Mouse (Mus musculus) intestine, embryonic 16.5 days (tissue): ENCODE results near the gene Ptprk. TPM values are rescaled to one million over a fixed set of nuclear protein-coding genes. Genes with fewer than 3 reads are reported as not detected.
A peak's percentile ranks its signal among the peaks of the same experiment; 100 is the strongest.

Experiments
- ATAC-seq: fragments of 200-750 bp; cut with Nextera tagmentation; 2 replicates; pipeline ENCODE4 v1.8.0; 2017; ENCODE audit warnings: moderate TSS enrichment, moderate library complexity
- H3K27ac ChIP-seq: fragments of 300-500 bp; sonication (generic); 2 replicates; pipeline ENCODE4 v1.5.1; 2014; ENCODE audit warnings: mild to moderate bottlenecking, low read length
- H3K27me3 ChIP-seq: fragments of 300-500 bp; sonication (generic); replicated peaks from 2 replicates; pipeline ENCODE4 v1.6.1; 2014; ENCODE audit warnings: low read length, control low read depth, mixed read lengths; ENCODE audit not compliant: control insufficient read depth, insufficient read depth
- H3K36me3 ChIP-seq: fragments of 300-500 bp; sonication (generic); 2 replicates; pipeline ENCODE4 v1.6.1; 2014; ENCODE audit warnings: low read length, control low read depth; ENCODE audit not compliant: control insufficient read depth, insufficient read depth
- H3K4me1 ChIP-seq: fragments of 300-500 bp; sonication (generic); 2 replicates; pipeline ENCODE4 v1.6.1; 2014; ENCODE audit warnings: low read length, control low read depth, mixed read lengths; ENCODE audit not compliant: control insufficient read depth, insufficient read depth
- H3K4me2 ChIP-seq: fragments of 300-500 bp; sonication (generic); 2 replicates; pipeline ENCODE4 v1.6.1; 2014; ENCODE audit warnings: low read depth, low read length, control low read depth
- H3K4me3 ChIP-seq: fragments of 300-500 bp; sonication (generic); 2 replicates; pipeline ENCODE4 v1.5.1; 2014; ENCODE audit warnings: mild to moderate bottlenecking, low read length
- H3K9ac ChIP-seq: fragments of 300-500 bp; sonication (generic); 2 replicates; pipeline ENCODE4 v1.6.1; 2014; ENCODE audit warnings: low read depth, low read length
- H3K9me3 ChIP-seq: fragments of 300-500 bp; sonication (generic); 2 replicates; pipeline ENCODE4 v1.6.1; 2016; ENCODE audit warnings: low read length, control low read depth; ENCODE audit not compliant: control insufficient read depth
- WGBS: fragments of 180-500 bp; shearing (Covaris S2); extraction: QIAGEN DNeasy Blood & Tissue Kit; methylation state at CpG from one replicate; pipeline ENCODE4 v1.1.7; 2014; 5-methylcytosine and 5-hydroxymethylcytosine counted together
- polyA plus RNA-seq: library from polyadenylated mRNA; unstranded; fragments of >200 nt; fragmentation: Nextera tagmentation; extraction: Ambion mirVana; gene quantifications from 2 replicates; pipeline ENCODE4 v1.2.1, GENCODE M21; 2015

Ptprk gene
- polyA plus RNA-seq, 1 experiment from 2014 or later = 34.6 TPM

DNA sequence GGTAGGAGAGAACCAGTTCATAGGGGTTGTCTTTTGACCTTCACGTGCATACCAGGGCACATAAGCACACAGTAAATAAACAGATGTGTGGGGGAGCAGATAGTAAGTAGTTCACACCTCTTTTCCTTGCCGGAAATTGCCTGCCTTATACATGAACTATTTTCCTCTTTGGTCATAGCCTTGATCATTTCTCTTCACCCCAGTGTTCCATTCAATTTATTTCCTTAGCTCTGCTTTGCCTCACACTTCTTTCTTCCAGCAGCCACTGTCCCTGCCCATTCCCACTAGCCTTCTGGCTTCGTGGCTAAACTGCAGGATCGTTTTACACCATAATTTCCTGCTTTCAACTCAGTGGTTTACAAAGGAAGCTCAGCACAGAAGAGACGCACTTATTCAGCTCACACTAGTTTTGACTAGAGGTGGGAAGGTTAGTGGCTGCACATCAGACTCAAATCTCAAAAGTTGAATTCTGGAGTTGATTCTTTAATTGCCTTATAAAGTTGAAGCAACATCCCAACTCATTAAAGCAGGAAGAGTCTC lies 151.0 kb downstream of the Ptprk start:
- Histone ChIP-seq H3K4me2 (no peak overlapping the region), H3K27me3 (no peaks in the 10 kb centered on the region), H3K36me3 (no peaks in the 10 kb centered on the region), H3K27ac (no peak overlapping the region), H3K9ac (no peak overlapping the region), H3K9me3 (no peaks in the 10 kb centered on the region), H3K4me1 (peaks cover 9% of the 10 kb centered on the region), H3K4me3 (no peak overlapping the region)
- no peak for ATAC-seq
- 27% methylated on average over 5 of the region's 5 CpGs for WGBS

GRCm38 (mm10) chr10:28227732-28228131 lies 153.1 kb downstream of the Ptprk start:
- Histone ChIP-seq H3K4me2 (no peak overlapping the region; the same call in 1 of the 2 replicates), H3K27ac (peak overlapping the region; percentile 54), H3K4me3 (no peak overlapping the region), H3K27me3 (no peaks in the 10 kb centered on the region), H3K9ac (no peak overlapping the region), H3K9me3 (no peaks in the 10 kb centered on the region), H3K4me1 (peaks cover 9% of the 10 kb centered on the region), H3K36me3 (no peaks in the 10 kb centered on the region)
- 51% methylated on average over 4 of the region's 4 CpGs for WGBS
- ATAC-seq = peak; percentile 91

- H3K27ac ChIP-seq = peak overlapping the region; percentile 66
- ATAC-seq = peak; percentile 90
- no peaks in the 10 kb centered on the region for H3K36me3 ChIP-seq
- H3K9me3 ChIP-seq = no peaks in the 10 kb centered on the region
- no peak overlapping the region for H3K4me3 ChIP-seq
- no peak overlapping the region for H3K9ac ChIP-seq
- peaks cover 9% of the 10 kb centered on the region for H3K4me1 ChIP-seq
- H3K4me2 ChIP-seq = no peak overlapping the region
- WGBS = 34% methylated on average over 1 of the region's 1 CpGs
- H3K27me3 ChIP-seq = no peaks in the 10 kb centered on the region
These were observed 153.6 kb downstream of the Ptprk start for GRCm38 (mm10) chr10:28228208-28228607.

DNA sequence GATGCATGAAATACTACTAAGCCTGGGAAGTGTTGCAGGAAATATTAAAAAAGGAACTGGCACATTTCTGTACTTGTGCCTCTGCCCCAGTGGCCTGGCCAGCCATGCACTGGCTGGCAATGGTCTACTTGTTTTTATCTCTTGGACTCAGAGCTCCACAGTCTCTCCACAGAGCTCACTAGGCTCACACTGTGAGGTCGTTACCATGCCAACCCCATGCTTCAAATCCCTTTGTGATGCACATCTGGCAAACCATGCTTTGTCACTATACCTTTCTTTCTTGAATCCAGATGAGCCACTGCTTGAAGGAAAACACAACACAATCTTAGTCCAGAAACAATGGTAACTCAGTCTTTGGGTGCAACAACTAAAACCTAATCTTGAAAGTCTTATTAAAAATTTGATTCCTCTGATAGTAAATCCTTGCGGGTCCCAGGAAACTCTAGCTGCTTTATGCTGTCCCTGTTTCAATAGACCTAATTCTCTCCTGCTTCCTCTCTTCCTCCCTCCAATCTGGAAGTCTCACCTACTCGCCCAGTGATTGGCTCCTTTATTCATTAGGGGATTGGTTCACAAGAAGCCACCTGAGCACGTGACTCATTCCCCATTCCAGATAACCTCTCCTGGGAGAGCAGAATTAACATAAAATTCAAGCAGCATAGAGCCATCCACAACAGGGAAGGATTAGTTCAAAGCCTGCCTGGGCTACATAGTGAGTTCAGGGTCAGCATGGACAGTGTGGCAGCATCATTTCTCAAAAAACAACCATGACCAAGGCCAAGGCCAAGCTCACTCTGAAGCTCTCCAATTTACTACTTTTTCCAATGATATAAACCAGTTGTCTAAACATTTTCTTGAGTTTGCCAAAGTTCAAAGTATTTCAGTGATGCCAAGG lies 157.9 kb downstream of the Ptprk start:
- WGBS = 74% methylated on average over 4 of the region's 4 CpGs
- ATAC-seq = no peak
- no peak overlapping the region for H3K4me2 ChIP-seq
- no peak overlapping the region for H3K4me3 ChIP-seq
- H3K9ac ChIP-seq = no peak overlapping the region
- H3K27ac ChIP-seq = no peak overlapping the region
- H3K9me3 ChIP-seq = no peaks in the 10 kb centered on the region
- no peaks in the 10 kb centered on the region for H3K27me3 ChIP-seq
- no peaks in the 10 kb centered on the region for H3K36me3 ChIP-seq
- peaks cover 10% of the 10 kb centered on the region for H3K4me1 ChIP-seq

DNA sequence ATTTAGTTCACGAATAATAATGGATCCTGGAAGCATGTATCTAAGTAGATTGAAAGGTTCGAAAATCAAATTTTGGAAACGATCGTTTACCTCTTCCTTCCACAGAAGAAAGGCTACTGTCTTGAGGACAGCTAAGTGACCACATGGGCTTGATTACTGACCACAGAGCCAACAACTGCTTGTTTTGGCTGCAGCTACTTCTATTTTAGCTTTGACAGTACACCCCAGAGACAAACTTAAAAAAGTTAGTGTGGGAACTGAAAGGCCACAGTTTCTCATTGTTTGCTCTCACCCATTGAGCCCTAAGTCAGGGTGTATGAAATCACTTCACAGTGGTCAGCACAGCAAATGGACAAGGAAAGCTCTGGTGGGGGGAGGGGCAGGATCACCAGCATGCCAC lies 174.4 kb downstream of the Ptprk start:
- WGBS = 84% methylated on average over 4 of the region's 4 CpGs
- no peak overlapping the region for H3K9ac ChIP-seq

GRCm38 (mm10) chr10:28251385-28251784 lies 176.8 kb downstream of the Ptprk start:
- Histone ChIP-seq H3K4me1 (no peaks in the 10 kb centered on the region), H3K36me3 (no peaks in the 10 kb centered on the region), H3K4me3 (no peak overlapping the region), H3K9ac (no peak overlapping the region), H3K27ac (no peak overlapping the region), H3K9me3 (no peaks in the 10 kb centered on the region), H3K4me2 (no peak overlapping the region), H3K27me3 (no peaks in the 10 kb centered on the region)
- 64% methylated on average over 4 of the region's 4 CpGs for WGBS
- ATAC-seq = no peak

More for the DNA sequence above, 174.4 kb downstream of the Ptprk start:
- Histone ChIP-seq H3K27me3 (no peaks in the 10 kb centered on the region), H3K36me3 (no peaks in the 10 kb centered on the region), H3K4me2 (no peak overlapping the region), H3K4me1 (no peaks in the 10 kb centered on the region), H3K4me3 (no peak overlapping the region), H3K27ac (no peak overlapping the region), H3K9me3 (no peaks in the 10 kb centered on the region)
- no peak for ATAC-seq

- no peak overlapping the region for H3K9ac ChIP-seq
- no peak overlapping the region for H3K27ac ChIP-seq
- no peaks in the 10 kb centered on the region for H3K36me3 ChIP-seq
- ATAC-seq = no peak
- WGBS = 78% methylated on average over 2 of the region's 2 CpGs
- no peak overlapping the region for H3K4me2 ChIP-seq
- no peaks in the 10 kb centered on the region for H3K4me1 ChIP-seq
- no peak overlapping the region for H3K4me3 ChIP-seq
- no peaks in the 10 kb centered on the region for H3K27me3 ChIP-seq
- H3K9me3 ChIP-seq = no peaks in the 10 kb centered on the region
These were observed 186.0 kb downstream of the Ptprk start for GRCm38 (mm10) chr10:28260651-28261050.

DNA sequence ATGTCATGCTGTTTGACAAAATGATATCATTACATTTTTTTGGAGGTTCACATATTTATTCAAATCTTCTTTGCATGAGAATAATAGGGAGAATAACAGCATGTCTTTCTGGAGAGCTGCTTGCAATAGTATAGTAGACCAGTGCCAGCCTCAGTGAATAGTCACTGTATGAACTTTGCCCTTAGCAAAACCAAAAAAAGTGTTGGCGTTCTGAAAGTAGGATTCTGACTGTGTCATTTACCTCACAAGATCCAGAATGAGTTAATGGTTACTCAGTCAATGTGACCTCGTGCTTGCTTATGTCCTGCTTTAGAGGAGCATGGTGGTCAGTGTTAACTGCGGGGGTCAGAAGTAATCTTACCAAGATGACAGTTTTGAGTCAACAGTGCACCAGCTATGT lies 187.5 kb downstream of the Ptprk start:
- ATAC-seq = no peak
- Histone ChIP-seq H3K9ac (no peak overlapping the region), H3K27me3 (no peaks in the 10 kb centered on the region), H3K4me3 (no peak overlapping the region), H3K9me3 (no peaks in the 10 kb centered on the region), H3K4me2 (no peak overlapping the region), H3K4me1 (no peaks in the 10 kb centered on the region), H3K27ac (no peak overlapping the region), H3K36me3 (no peaks in the 10 kb centered on the region)
- 78% methylated on average over 3 of the region's 3 CpGs for WGBS

DNA sequence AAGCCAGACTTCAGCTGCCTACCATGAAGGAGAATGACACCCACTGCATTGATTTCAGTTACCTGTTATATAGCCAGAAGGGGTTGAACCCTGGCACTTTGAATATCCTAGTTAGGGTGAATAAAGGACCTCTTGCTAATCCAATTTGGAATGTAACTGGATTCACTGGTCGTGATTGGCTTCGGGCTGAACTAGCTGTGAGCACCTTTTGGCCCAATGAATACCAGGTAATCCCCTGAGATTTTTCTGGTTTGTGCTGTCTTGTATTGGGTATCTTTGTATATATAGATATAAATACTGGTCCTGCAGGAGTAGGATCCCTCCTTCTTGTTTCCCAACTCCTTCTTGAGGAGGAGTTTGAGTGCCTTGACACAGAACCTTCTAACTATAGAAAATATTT lies 188.9 kb downstream of the Ptprk start:
- Histone ChIP-seq H3K27ac (no peak overlapping the region), H3K36me3 (no peaks in the 10 kb centered on the region), H3K9ac (no peak overlapping the region), H3K27me3 (no peaks in the 10 kb centered on the region), H3K4me2 (no peak overlapping the region), H3K4me3 (no peak overlapping the region), H3K9me3 (no peaks in the 10 kb centered on the region), H3K4me1 (no peaks in the 10 kb centered on the region)
- ATAC-seq = no peak
- WGBS = 93% methylated on average over 2 of the region's 2 CpGs
